Mouse (Mus musculus) liver, postnatal 0 days (tissue): ENCODE results near the gene Qrich2.

ENCODE experiments used
- CTCF ChIP-seq: sonication (generic); IDR thresholded peaks from 2 replicates; pipeline ENCODE4 v1.5.1; 2016; ENCODE audit warnings: antibody characterized with exemption, low read depth
- EP300 ChIP-seq: IDR thresholded peaks from 2 replicates; pipeline ENCODE4 v1.6.1; 2016; ENCODE audit warnings: antibody characterized with exemption, low read depth, mild to moderate bottlenecking

GRCm38 (mm10) chr11:116418194-116418840, 47.7 kb downstream of the Qrich2 start:
- TF ChIP-seq CTCF (no peak), EP300 (no peak)
